Mouse (Mus musculus) kidney, adult 2 months (tissue): ENCODE measurements around the gene Celf2.

ENCODE experiments used
- CTCF ChIP-seq: fragments of 200-500 bp; conservative IDR thresholded peaks from 2 replicates; pipeline ENCODE4 v1.5.1; 2011; ENCODE audit warnings: low read depth, mild to moderate bottlenecking, control low read depth, low read length, moderate library complexity, mixed read lengths; ENCODE audit not compliant: insufficient read depth, insufficient read length
- POLR2A ChIP-seq: fragments of 200-500 bp; IDR thresholded peaks from one replicate; pipeline ENCODE4 v1.6.1; 2011; ENCODE audit warnings: low read depth, low read length, control low read depth

DNA sequence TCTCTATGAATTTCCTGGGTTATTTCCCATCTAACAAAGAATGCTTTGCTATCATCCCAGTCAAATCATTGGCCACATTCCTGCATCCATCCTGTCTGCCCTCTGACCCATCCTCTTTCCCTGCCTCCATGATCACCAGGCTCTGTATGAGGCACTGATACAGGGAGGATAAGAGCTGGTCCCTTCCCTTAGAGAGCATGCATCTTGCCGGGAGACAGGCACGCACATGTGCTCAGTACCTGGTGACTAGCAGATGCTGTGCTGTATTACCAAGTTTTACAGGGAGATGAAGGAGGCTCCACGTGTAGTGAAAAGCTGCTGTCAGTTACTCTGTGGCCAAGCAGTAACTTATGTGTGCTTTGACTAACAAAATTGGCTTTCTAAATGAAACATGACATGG is 972.0 kb downstream of the Celf2 start:
- TF ChIP-seq CTCF (no peak), POLR2A (no peak)
